Mouse (Mus musculus) small intestine, adult 2 months (tissue): ENCODE measurements around the gene Bri3bp. TPM values are rescaled to one million over a fixed set of nuclear protein-coding genes. Genes with fewer than 3 reads are reported as not detected.
A peak's percentile ranks its signal among the peaks of the same experiment; 100 is the strongest.
"Not testable (repeated sequence)": the region's sequence is repeated elsewhere in the genome, so short reads cannot be mapped to it uniquely, and the experiment has no call there.

Experiments
- H3K27ac ChIP-seq: fragments of 200-500 bp; 2 replicates; pipeline ENCODE4 v1.5.1; 2012; ENCODE audit warnings: low read depth, low read length, control low read depth, inconsistent platforms; ENCODE audit not compliant: insufficient read depth
- H3K27me3 ChIP-seq: fragments of 200-500 bp; 2 replicates; pipeline ENCODE4 v1.6.1; 2012; ENCODE audit warnings: mild to moderate bottlenecking, moderate library complexity, low read length, inconsistent platforms; ENCODE audit not compliant: control insufficient read depth, insufficient read depth
- H3K36me3 ChIP-seq: fragments of 200-500 bp; 2 replicates; pipeline ENCODE4 v1.6.1; 2012; ENCODE audit warnings: mild to moderate bottlenecking, low read length, control low read depth, inconsistent platforms; ENCODE audit not compliant: control insufficient read depth, insufficient read depth
- H3K4me1 ChIP-seq: fragments of 200-500 bp; 2 replicates; pipeline ENCODE4 v1.6.1; 2012; ENCODE audit warnings: low read length, inconsistent platforms, mixed read lengths; ENCODE audit not compliant: control insufficient read depth, insufficient read depth, insufficient read length
- H3K4me3 ChIP-seq: fragments of 200-500 bp; 2 replicates; pipeline ENCODE4 v1.5.1; 2012; ENCODE audit warnings: low read depth, mild to moderate bottlenecking, control low read depth, inconsistent platforms, low read length, moderate library complexity
- CTCF ChIP-seq: fragments of 200-500 bp; IDR thresholded peaks from 2 replicates; pipeline ENCODE4 v1.5.1; 2012; ENCODE audit warnings: low read depth, mild to moderate bottlenecking, control low read depth, inconsistent platforms, low read length, moderate library complexity, mixed read lengths; ENCODE audit not compliant: insufficient replicate concordance, insufficient read length; ENCODE audit errors: extremely low read depth
- POLR2A ChIP-seq: fragments of 200-500 bp; IDR thresholded peaks from 2 replicates; pipeline ENCODE4 v1.6.1; 2012; ENCODE audit warnings: low read depth, mild to moderate bottlenecking, control low read depth, inconsistent platforms, low read length, moderate library complexity
- WGBS: fragments of 180-500 bp; shearing (Covaris S2); methylation state at CpG from one replicate; pipeline ENCODE4 v1.1.7; 2018; 5-methylcytosine and 5-hydroxymethylcytosine counted together
- polyA plus RNA-seq: library from polyadenylated mRNA; depleted of rRNA; stranded (reverse); fragments of >200 nt; gene quantifications from 2 replicates; pipeline ENCODE4 v1.2.3, GENCODE M21; 2012

Bri3bp gene
- polyA plus RNA-seq, 1 experiment = 33.5 TPM

- peaks cover 2% of the 10 kb centered on the region; the same call in 1 of the 2 replicates for H3K4me1 ChIP-seq
- H3K27ac ChIP-seq = no peak overlapping the region
- TF ChIP-seq POLR2A = no peak
- TF ChIP-seq CTCF = peak; percentile 45; the same call in 1 of the 2 replicates
- no peak overlapping the region for H3K4me3 ChIP-seq
- WGBS = 69% methylated on average over 5 of the region's 5 CpGs
- peaks cover 31% of the 10 kb centered on the region for H3K36me3 ChIP-seq
- no peaks in the 10 kb centered on the region for H3K27me3 ChIP-seq
Measured at GRCm38 (mm10) chr5:125411972-125412530, 29.3 kb upstream of the Bri3bp start.

- not testable (repeated sequence) for H3K27me3 ChIP-seq, H3K27ac ChIP-seq, H3K4me1 ChIP-seq, H3K4me3 ChIP-seq
- WGBS = 81% methylated on average over 8 of the region's 8 CpGs
- peaks cover 32% of the 10 kb centered on the region for H3K36me3 ChIP-seq
Measured at GRCm38 (mm10) chr5:125412536-125412935, 28.8 kb upstream of the Bri3bp start.

- Histone ChIP-seq H3K4me1 (no peaks in the 10 kb centered on the region), H3K4me3 (no peak overlapping the region), H3K36me3 (peaks cover 37% of the 10 kb centered on the region), H3K27me3 (no peaks in the 10 kb centered on the region), H3K27ac (no peak overlapping the region)
- TF ChIP-seq CTCF (no peak), POLR2A (no peak)
- WGBS = 85% methylated on average over 4 of the region's 4 CpGs
Measured at GRCm38 (mm10) chr5:125413763-125414162, 27.6 kb upstream of the Bri3bp start.

GRCm38 (mm10) chr5:125416183-125416582 lies 25.2 kb upstream of the Bri3bp start:
- 84% methylated on average over 8 of the region's 8 CpGs for WGBS
- H3K27me3 ChIP-seq = no peaks in the 10 kb centered on the region
- H3K36me3 ChIP-seq = peaks cover 52% of the 10 kb centered on the region

GRCm38 (mm10) chr5:125418636-125419035 lies 22.7 kb upstream of the Bri3bp start:
- Histone ChIP-seq H3K27ac (no peak overlapping the region), H3K36me3 (peaks cover 68% of the 10 kb centered on the region), H3K4me1 (no peaks in the 10 kb centered on the region), H3K27me3 (no peaks in the 10 kb centered on the region), H3K4me3 (no peak overlapping the region)
- no peak for TF ChIP-seq CTCF
- no peak for TF ChIP-seq POLR2A
- WGBS = 85% methylated on average over 12 of the region's 12 CpGs

More at GRCm38 (mm10) chr5:125416183-125416582, 25.2 kb upstream of the Bri3bp start:
- no peaks in the 10 kb centered on the region for H3K4me1 ChIP-seq
- H3K4me3 ChIP-seq = no peak overlapping the region
- TF ChIP-seq CTCF (no peak), POLR2A (no peak)
- no peak overlapping the region for H3K27ac ChIP-seq

GRCm38 (mm10) chr5:125419124-125419523 lies 22.2 kb upstream of the Bri3bp start:
- WGBS = 80% methylated on average over 11 of the region's 11 CpGs
- TF ChIP-seq POLR2A (no peak), CTCF (no peak)

GRCm38 (mm10) chr5:125425698-125426276 lies 15.6 kb upstream of the Bri3bp start:
- Histone ChIP-seq H3K27ac (no peak overlapping the region), H3K36me3 (peaks cover 78% of the 10 kb centered on the region), H3K4me1 (no peaks in the 10 kb centered on the region), H3K27me3 (no peaks in the 10 kb centered on the region), H3K4me3 (no peak overlapping the region)
- TF ChIP-seq CTCF = no peak
- 92% methylated on average over 10 of the region's 10 CpGs for WGBS

More at GRCm38 (mm10) chr5:125419124-125419523, 22.2 kb upstream of the Bri3bp start:
- H3K4me1 ChIP-seq = no peaks in the 10 kb centered on the region
- no peaks in the 10 kb centered on the region for H3K27me3 ChIP-seq
- H3K36me3 ChIP-seq = peaks cover 67% of the 10 kb centered on the region
- H3K4me3 ChIP-seq = no peak overlapping the region
- no peak overlapping the region for H3K27ac ChIP-seq
